Mouse (Mus musculus): ENCODE measurements around the gene Rufy2.

DNA sequence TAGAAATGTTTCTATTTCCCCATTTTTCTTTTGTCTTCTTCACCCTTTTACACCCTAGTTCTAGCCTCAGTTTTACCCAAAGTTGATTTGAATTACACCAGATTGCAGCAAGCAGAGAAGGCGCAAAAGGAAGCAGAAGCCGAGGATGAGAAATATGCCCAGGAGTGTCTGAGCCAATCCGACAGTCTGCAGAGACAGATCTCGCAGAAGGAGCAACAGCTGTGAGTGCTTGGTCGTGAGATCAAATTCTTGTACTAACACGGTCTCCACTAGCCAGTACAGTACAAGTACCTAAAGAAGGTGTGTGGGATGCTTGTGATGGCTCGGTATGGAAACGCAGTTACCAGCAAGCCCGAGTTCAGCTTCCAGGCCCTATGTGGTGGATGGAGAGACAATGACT lies 24.5 kb downstream of the Rufy2 start:
- TF ChIP-seq GATA1 (IDR thresholded peaks at IDR 0.05; ENCODE audit: borderline replicate concordance, low read length): no peak
- TF ChIP-seq FLI1 (IDR thresholded peaks at IDR 0.05; ENCODE audit: low read length): no peak
